Mouse (Mus musculus): ENCODE measurements around the gene Arl16.

DNA sequence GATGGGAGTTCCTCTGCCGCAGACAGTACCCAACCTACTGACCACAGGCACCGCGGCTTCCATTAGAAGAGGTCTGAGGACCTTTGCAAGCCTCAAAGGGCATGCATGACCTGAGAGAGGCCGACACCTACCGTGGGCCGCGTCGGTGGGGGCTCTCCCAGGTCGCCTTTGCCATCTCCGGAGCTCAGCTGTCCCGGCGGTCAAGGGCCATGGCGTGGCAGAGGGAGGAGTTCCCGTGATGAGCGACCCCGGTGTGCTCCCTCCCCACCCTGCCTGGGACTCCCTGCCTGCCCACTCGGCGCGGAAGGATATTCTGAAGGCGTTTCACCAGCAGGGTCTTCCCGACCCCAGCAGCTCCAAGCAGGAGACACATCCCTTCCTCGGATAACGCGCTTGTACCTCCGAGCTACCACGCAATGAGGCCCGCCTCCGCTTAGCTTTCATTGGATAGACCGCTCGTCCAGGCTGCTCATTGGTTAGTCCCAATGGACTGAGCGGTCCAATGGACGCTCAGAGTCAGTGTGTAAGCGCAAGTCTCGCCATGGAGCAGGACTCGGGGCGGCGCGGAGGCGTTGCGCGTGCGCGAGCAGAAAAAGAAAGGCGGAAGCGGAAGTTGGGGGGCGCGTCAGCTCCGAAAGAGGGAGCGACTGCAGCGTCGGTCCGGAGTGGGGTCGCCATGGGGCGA lies at the start of gene Arl16:
- TF ChIP-seq CTCF (IDR thresholded peaks at IDR 0.05; ENCODE audit: control insufficient read depth, insufficient read depth, insufficient read length), result no peak
- no peak for TF ChIP-seq USF1 (IDR thresholded peaks at IDR 0.05; ENCODE audit: low read depth)
- no peak for TF ChIP-seq MYOD1 (IDR thresholded peaks at IDR 0.05; ENCODE audit: control insufficient read depth, insufficient read length, low read depth)
- TF ChIP-seq CEBPB (IDR thresholded peaks at IDR 0.05; ENCODE audit: low read depth), result no peak
- TF ChIP-seq MYOG (IDR thresholded peaks at IDR 0.05; ENCODE audit: control insufficient read depth, extremely low read depth, insufficient read length), result no peak
- no peak for TF ChIP-seq MAX (IDR thresholded peaks at IDR 0.05)

All from C2C12 (cell line).